ENCODE assay signal across 29 mouse cellular contexts in the genomic region with DNA sequence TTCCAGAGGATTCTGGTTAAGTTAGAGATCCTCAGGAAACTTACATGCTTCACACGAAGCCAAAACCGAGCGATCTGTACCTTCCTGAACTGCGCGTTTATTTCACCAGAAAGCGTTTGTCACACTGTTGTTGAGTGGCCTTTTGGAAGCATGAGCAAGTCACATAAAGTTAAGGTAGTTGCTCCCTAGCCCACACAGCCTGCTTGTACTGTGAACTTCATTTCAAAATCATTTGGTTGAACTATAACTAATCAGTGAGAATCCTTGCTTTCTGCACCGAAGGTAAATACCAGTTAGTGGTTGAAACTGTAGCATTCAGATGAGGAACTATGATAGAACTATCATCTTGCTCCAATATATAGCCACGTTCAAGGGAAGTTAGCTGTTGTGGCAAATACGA. TPM values are rescaled to one million over a fixed set of nuclear protein-coding genes. Genes with fewer than 3 reads are reported as not detected.
DNase-seq lines count a peak whose midpoint lies in the region; ATAC-seq and TF ChIP-seq lines count a peak whose summit lies in the region.
"Had no signal": no experiment of that assay in that cellular context is flagged by ENCODE, and none has a peak within 500 bp of the region (broad histone marks: within the 10 kb centered on the region; RNA-seq: fewer than 3 reads in every experiment).

No protein-coding gene starts in this region.

- peak; percentile 15 for ATAC-seq in granulocyte monocyte progenitor cell, adult 5-6 weeks (replicated peaks; ENCODE audit: poor library complexity, severe bottlenecking)
- ATAC-seq in liver, embryonic 11.5 days (replicated peaks; ENCODE audit: low FRiP score), result 0 out of 2 replicates have a peak, but pooled peaks have one; percentile 29
- ATAC-seq in liver, postnatal 0 days, result peak; percentile 95
- ATAC-seq: activated CD4-positive, CD25-positive, alpha-beta regulatory T cell, adult 4 months; forebrain, embryonic 13.5 days had no signal

- WGBS in liver, embryonic 11.5 days, result 82% methylated on average over 9 of the region's 9 CpGs
- 59% methylated on average over 9 of the region's 9 CpGs for WGBS in liver, postnatal 0 days (ENCODE audit: insufficient replicate concordance)
- 93% methylated on average over 9 of the region's 9 CpGs for WGBS in lung, adult 2 months

- H3K36me3 ChIP-seq in MEL (ENCODE audit: control insufficient read depth in 1 of 2, insufficient read depth in 2 of 2, low read length in 2 of 2), result no peaks in the 10 kb centered on the region; a peak in 1 of 4 replicates
- H3K36me3 ChIP-seq in liver, embryonic 11.5 days (ENCODE audit: control insufficient read depth, insufficient read depth, low read length), result no peaks in the 10 kb centered on the region
- no peaks in the 10 kb centered on the region for H3K36me3 ChIP-seq in liver, postnatal 0 days (replicated peaks; ENCODE audit: insufficient read depth, low read length)
- H3K36me3 ChIP-seq: embryonic facial prominence, embryonic 13.5 days; heart, embryonic 10.5 days; hindbrain, embryonic 15.5 days; limb, embryonic 15.5 days; midbrain, embryonic 12.5 days; neural tube, embryonic 12.5 days had no signal

- H3K4me1 ChIP-seq in MEL (ENCODE audit: control insufficient read depth in 1 of 2, insufficient read depth in 2 of 2, low read length in 2 of 2), result peaks cover 0 to 4% of the 10 kb centered on the region in 2 experiments; a peak in 1 of 4 replicates
- H3K4me1 ChIP-seq in liver, embryonic 11.5 days (replicated peaks; ENCODE audit: control insufficient read depth, insufficient read depth, low read length), result no peaks in the 10 kb centered on the region
- H3K4me1 ChIP-seq in liver, postnatal 0 days (ENCODE audit: insufficient read depth), result no peaks in the 10 kb centered on the region
- no peaks in the 10 kb centered on the region for H3K4me1 ChIP-seq in lung, adult 2 months (ENCODE audit: control insufficient read depth, insufficient read depth, low read length)
- H3K4me1 ChIP-seq: forebrain, embryonic 13.5 days; heart, embryonic 10.5 days; hindbrain, embryonic 15.5 days; limb, embryonic 15.5 days; midbrain, embryonic 12.5 days; neural tube, embryonic 12.5 days had no signal

- TF ChIP-seq CTCF in MEL (IDR thresholded peaks at IDR 0.05 in 2 of 3, conservative IDR thresholded peaks at IDR 0.05 in 1 of 3; ENCODE audit: control insufficient read depth in 1 of 3, insufficient read depth in 1 of 3, low read depth in 2 of 3, low read length in 3 of 3, poor library complexity in 1 of 3, severe bottlenecking in 1 of 3), result no peak
- no peak for TF ChIP-seq CTCF in liver, postnatal 0 days (IDR thresholded peaks at IDR 0.05; ENCODE audit: low read depth)
- TF ChIP-seq CTCF in lung, adult 2 months (IDR thresholded peaks at IDR 0.05; ENCODE audit: insufficient read depth, low read length), result no peak

- no peak overlapping the region for H3K4me2 ChIP-seq in liver, embryonic 11.5 days
- H3K4me2 ChIP-seq in liver, postnatal 0 days (ENCODE audit: low read depth, low read length), result 0 out of 2 replicates have a peak overlapping the region, but pooled peaks have one; percentile 11
- H3K4me2 ChIP-seq: embryonic facial prominence, embryonic 13.5 days; forebrain, embryonic 13.5 days; hindbrain, embryonic 15.5 days; limb, embryonic 15.5 days; midbrain, embryonic 12.5 days; neural tube, embryonic 12.5 days had no signal

- no peak overlapping the region for H3K9ac ChIP-seq in MEL (ENCODE audit: control insufficient read depth, low read depth, low read length, poor library complexity, severe bottlenecking)
- no peak overlapping the region for H3K9ac ChIP-seq in liver, embryonic 11.5 days (ENCODE audit: low read depth, low read length)
- peak overlapping the region; percentile 45; the same call in 1 of the 2 replicates for H3K9ac ChIP-seq in liver, postnatal 0 days (replicated peaks)
- H3K9ac ChIP-seq: embryonic facial prominence, embryonic 13.5 days; forebrain, embryonic 13.5 days; hindbrain, embryonic 15.5 days; limb, embryonic 15.5 days; midbrain, embryonic 12.5 days; neural tube, embryonic 12.5 days had no signal

- H3K9me3 ChIP-seq in MEL (replicated peaks; ENCODE audit: insufficient read depth, low read length), result no peaks in the 10 kb centered on the region
- no peaks in the 10 kb centered on the region for H3K9me3 ChIP-seq in liver, embryonic 11.5 days (ENCODE audit: control insufficient read depth, low read length)
- no peaks in the 10 kb centered on the region for H3K9me3 ChIP-seq in liver, postnatal 0 days (ENCODE audit: low read length)
- H3K9me3 ChIP-seq: embryonic facial prominence, embryonic 13.5 days; forebrain, embryonic 13.5 days; heart, embryonic 10.5 days; hindbrain, embryonic 15.5 days; limb, embryonic 15.5 days; midbrain, embryonic 12.5 days; neural tube, embryonic 12.5 days had no signal

- H3K4me3 ChIP-seq in MEL (ENCODE audit: control insufficient read depth in 1 of 2, insufficient read depth in 1 of 2, low read depth in 2 of 2, low read length in 2 of 2), result no peak overlapping the region
- H3K4me3 ChIP-seq in liver, embryonic 11.5 days (ENCODE audit: low read depth, low read length), result no peak overlapping the region
- H3K4me3 ChIP-seq in liver, postnatal 0 days (ENCODE audit: low read depth, low read length), result no peak overlapping the region
- H3K4me3 ChIP-seq in lung, adult 2 months (replicated peaks; ENCODE audit: extremely low read depth, low read depth, low read length), result no peak overlapping the region
- H3K4me3 ChIP-seq: embryonic facial prominence, embryonic 13.5 days; forebrain, embryonic 13.5 days; heart, embryonic 10.5 days; hindbrain, embryonic 15.5 days; left cerebral cortex, adult 2 months; limb, embryonic 15.5 days; midbrain, embryonic 12.5 days; neural tube, embryonic 12.5 days had no signal

- no peak for TF ChIP-seq POLR2A in MEL (IDR thresholded peaks at IDR 0.05; ENCODE audit: control insufficient read depth in 1 of 2, insufficient read depth in 1 of 2, low read depth in 1 of 2, low read length in 2 of 2, poor library complexity in 1 of 2)
- no peak for TF ChIP-seq POLR2A in lung, adult 2 months (IDR thresholded peaks at IDR 0.05; ENCODE audit: borderline replicate concordance, extremely low read depth, low read depth, low read length)

- H3K27ac ChIP-seq in MEL (ENCODE audit: control insufficient read depth, low read depth, low read length), result no peak overlapping the region
- no peak overlapping the region for H3K27ac ChIP-seq in liver, embryonic 11.5 days (ENCODE audit: low read depth, low read length)
- H3K27ac ChIP-seq in liver, postnatal 0 days (ENCODE audit: low read depth), result peak overlapping the region; percentile 96
- H3K27ac ChIP-seq: embryonic facial prominence, embryonic 13.5 days; forebrain, embryonic 13.5 days; heart, embryonic 10.5 days; hindbrain, embryonic 15.5 days; left cerebral cortex, adult 2 months; limb, embryonic 15.5 days; midbrain, embryonic 12.5 days; neural tube, embryonic 12.5 days had no signal

- H3K79me2 ChIP-seq in MEL (ENCODE audit: control insufficient read depth, insufficient read depth, low read length, poor library complexity), result no peaks in the 10 kb centered on the region

- no peak for TF ChIP-seq RAD21 in MEL (IDR thresholded peaks at IDR 0.05; ENCODE audit: low read depth, low read length)

- TF ChIP-seq EP300 in MEL (IDR thresholded peaks at IDR 0.05; ENCODE audit: low read depth in 1 of 2, low read length in 2 of 2), result no peak
- no peak for TF ChIP-seq EP300 in liver, postnatal 0 days (IDR thresholded peaks at IDR 0.05; ENCODE audit: low read depth)

- no peaks in the 10 kb centered on the region for H3K27me3 ChIP-seq in MEL (ENCODE audit: control insufficient read depth in 1 of 2, insufficient read depth in 2 of 2, low read length in 2 of 2)
- H3K27me3 ChIP-seq in liver, embryonic 11.5 days (replicated peaks; ENCODE audit: control insufficient read depth, insufficient read depth, low read length), result no peaks in the 10 kb centered on the region
- no peaks in the 10 kb centered on the region for H3K27me3 ChIP-seq in liver, postnatal 0 days (ENCODE audit: insufficient read depth, low read length)
- H3K27me3 ChIP-seq: embryonic facial prominence, embryonic 13.5 days; forebrain, embryonic 13.5 days; hindbrain, embryonic 15.5 days; limb, embryonic 15.5 days; midbrain, embryonic 12.5 days; neural tube, embryonic 12.5 days had no signal

- DNase-seq in MEL (ENCODE audit: low read depth, low spot score) (peak; percentile 9), adipocyte (ENCODE audit: low spot score) (no peak)
- no peak for DNase-seq in liver, embryonic 11.5 days (ENCODE audit: low spot score)
- peak; percentile 21 for DNase-seq in liver, postnatal 0 days
- no peak for DNase-seq in right cerebral cortex, adult 18-20 months
- no peak for DNase-seq in lung, adult 2 months
- DNase-seq: adrenal gland, postnatal 25 days; cerebellum, adult 8-10 months; cerebellum, postnatal 36 days; embryo, embryonic 11 days; lung, postnatal 10 days; retina, postnatal 1 day; thymus, postnatal 14 days had no signal

RNA-seq across cellular contexts. Expression of gene Ankub1, which starts 4.2 kb away (rescaled TPM):
- not detected in 2 replicates for total RNA-seq in MEL (2012; rRNA removed)
- polyA plus RNA-seq in MEL (2012; ENCODE audit: insufficient read depth in 1 of 2, insufficient read length in 2 of 2, low read depth in 1 of 2, low replicate concordance in 2 of 2, missing spikeins in 1 of 2), result not detected
- total RNA-seq in granulocyte monocyte progenitor cell, adult 5-6 weeks (2014; fragmentation: Nextera tagmentation), result not detected in 2 replicates
- total RNA-seq in granulocyte monocyte progenitor cell, adult 5-6 weeks (2017), result not detected in 2 replicates
- not detected in 2 replicates for polyA plus RNA-seq in liver, embryonic 11.5 days (2014; fragmentation: Nextera tagmentation; extraction: Ambion mirVana)
- polyA plus RNA-seq in liver, postnatal 0 days (2015; fragmentation: Nextera tagmentation; extraction: Ambion mirVana), result 0.09 and 0.11 TPM in 2 replicates
- 0.26 and 0.51 TPM in 2 replicates for polyA plus RNA-seq in lung, adult 2 months (2012; rRNA removed)
- total RNA-seq: adrenal gland, postnatal 25 days; gastrocnemius, adult 18-20 months; hematopoietic stem cell, adult 5-6 weeks; megakaryocyte, adult 5-6 weeks had no signal
- polyA plus RNA-seq: C2C12; heart, embryonic 10.5 days; intestine, embryonic 14.5 days; neural tube, embryonic 12.5 days; spleen, adult 2 months had no signal

RNA-seq across cellular contexts. Expression of gene Rnf13, which starts 39.1 kb away (rescaled TPM):
- 16.4 and 18.8 TPM in 2 replicates for total RNA-seq in MEL (2012; rRNA removed)
- 10 to 100 TPM in 1 of 2 experiments, not detected in 1; 26.1 TPM for polyA plus RNA-seq in MEL (2012; ENCODE audit: insufficient read depth in 1 of 2, insufficient read length in 2 of 2, low read depth in 1 of 2, low replicate concordance in 2 of 2, missing spikeins in 1 of 2)
- total RNA-seq in granulocyte monocyte progenitor cell, adult 5-6 weeks (2014; fragmentation: Nextera tagmentation), result 55.9 and 59.9 TPM in 2 replicates
- total RNA-seq in granulocyte monocyte progenitor cell, adult 5-6 weeks (2017), result 61.9 and 81.3 TPM in 2 replicates
- 42.8 and 43.4 TPM in 2 replicates for polyA plus RNA-seq in liver, embryonic 11.5 days (2014; fragmentation: Nextera tagmentation; extraction: Ambion mirVana)
- polyA plus RNA-seq in liver, postnatal 0 days (2015; fragmentation: Nextera tagmentation; extraction: Ambion mirVana), result 112 and 119 TPM in 2 replicates
- 46.5 and 74.5 TPM in 2 replicates for polyA plus RNA-seq in lung, adult 2 months (2012; rRNA removed)

RNA-seq across cellular contexts. Expression of gene Commd2, which starts 45.3 kb away (rescaled TPM):
- 46.6 and 47.7 TPM in 2 replicates for total RNA-seq in MEL (2012; rRNA removed)
- polyA plus RNA-seq in MEL (2012; ENCODE audit: insufficient read depth in 1 of 2, insufficient read length in 2 of 2, low read depth in 1 of 2, low replicate concordance in 2 of 2, missing spikeins in 1 of 2), result 10 to 100 TPM in 1 of 2 experiments, not detected in 1; 61.6 TPM
- total RNA-seq in granulocyte monocyte progenitor cell, adult 5-6 weeks (2014; fragmentation: Nextera tagmentation), result 37.6 and 54.8 TPM in 2 replicates
- 18.2 and 20.3 TPM in 2 replicates for total RNA-seq in granulocyte monocyte progenitor cell, adult 5-6 weeks (2017)
- polyA plus RNA-seq in liver, embryonic 11.5 days (2014; fragmentation: Nextera tagmentation; extraction: Ambion mirVana), result 69.7 and 70.6 TPM in 2 replicates
- polyA plus RNA-seq in liver, postnatal 0 days (2015; fragmentation: Nextera tagmentation; extraction: Ambion mirVana), result 37.7 and 38.3 TPM in 2 replicates
- 19.5 and 23.1 TPM in 2 replicates for polyA plus RNA-seq in lung, adult 2 months (2012; rRNA removed)

Comparison
In these comparisons a context has a peak if more than half of its experiments do, and no peak if none do; other contexts are left out.
1. DNase-seq: peak in MEL (single experiment) and liver, postnatal 0 days (single experiment); none in liver, embryonic 11.5 days (single experiment), right cerebral cortex, adult 18-20 months (single experiment), adipocyte (single experiment) and lung, adult 2 months (single experiment).
2. ATAC-seq: peak in every context shown above with its lines; median percentile 95 in liver, postnatal 0 days; 29 in liver, embryonic 11.5 days; 15 in granulocyte monocyte progenitor cell, adult 5-6 weeks.